Mouse (Mus musculus) ES-CJ7 (cell line): ENCODE results near the gene Epha7.

Source experiments
- DNase-seq: peaks from one replicate; pipeline ENCODE4 v3.0.0; 2011; ENCODE audit warnings: low read depth, low spot score

Epha7 gene

DNA sequence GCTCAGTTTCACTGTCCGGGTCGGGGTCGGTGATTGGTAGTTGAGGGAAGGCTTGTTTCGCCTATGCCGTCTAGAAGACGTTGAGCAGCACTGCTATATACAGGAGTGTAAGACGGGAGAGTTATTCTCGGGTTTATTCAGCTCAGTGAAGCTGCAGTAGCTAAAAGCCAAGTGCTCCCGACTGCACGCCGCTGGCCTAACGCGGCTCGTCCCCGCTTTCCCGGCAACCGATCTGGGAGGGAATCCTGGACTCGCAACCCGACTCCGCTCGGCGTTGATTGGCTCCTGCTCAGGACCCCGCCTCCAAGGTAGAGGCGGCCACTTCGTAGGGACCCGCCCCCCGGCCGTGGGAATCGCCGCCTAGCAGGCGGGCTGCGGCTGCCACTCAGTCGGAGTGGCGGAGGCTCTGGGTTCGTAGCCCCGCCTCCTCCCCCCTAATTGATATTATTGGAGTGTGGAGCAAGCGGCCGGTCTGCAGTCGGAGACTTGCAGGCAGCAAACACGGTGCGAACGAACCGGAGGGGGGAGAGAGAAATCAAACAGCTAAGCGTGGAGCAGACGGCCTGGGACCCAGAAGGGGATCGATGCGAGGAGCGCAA, at the start of gene Epha7:
TSS of gene Epha7 (plus strand) at position 441 of the 599 bp plus-strand sequence.
- peak; percentile 93 for DNase-seq

- no peak for DNase-seq
These were observed 29.0 kb upstream of the Epha7 start for GRCm38 (mm10) chr4:28783961-28784360.

- DNase-seq: peak; percentile 24
These were observed 4.1 kb upstream of the Epha7 start for GRCm38 (mm10) chr4:28808800-28809199.

DNA sequence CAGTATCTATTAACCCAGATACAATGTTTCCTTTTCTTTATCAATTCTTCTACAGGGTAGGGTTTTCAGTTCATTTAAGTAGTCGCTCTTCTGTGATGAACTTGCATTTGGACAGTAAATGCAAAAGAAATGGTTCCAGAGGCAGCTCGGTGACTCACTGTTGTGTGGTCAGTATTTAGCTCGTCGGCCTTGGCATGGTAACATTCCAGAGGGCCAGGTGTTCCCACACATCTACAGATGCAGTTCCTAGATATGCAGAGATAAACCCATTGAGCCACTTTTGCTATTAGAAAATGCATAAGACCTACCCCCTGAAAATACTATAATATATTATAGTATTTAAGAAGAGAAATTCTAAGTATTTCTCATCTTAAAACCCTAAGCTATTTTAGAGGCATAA, 3.2 kb upstream of the Epha7 start:
- no peak for DNase-seq

DNA sequence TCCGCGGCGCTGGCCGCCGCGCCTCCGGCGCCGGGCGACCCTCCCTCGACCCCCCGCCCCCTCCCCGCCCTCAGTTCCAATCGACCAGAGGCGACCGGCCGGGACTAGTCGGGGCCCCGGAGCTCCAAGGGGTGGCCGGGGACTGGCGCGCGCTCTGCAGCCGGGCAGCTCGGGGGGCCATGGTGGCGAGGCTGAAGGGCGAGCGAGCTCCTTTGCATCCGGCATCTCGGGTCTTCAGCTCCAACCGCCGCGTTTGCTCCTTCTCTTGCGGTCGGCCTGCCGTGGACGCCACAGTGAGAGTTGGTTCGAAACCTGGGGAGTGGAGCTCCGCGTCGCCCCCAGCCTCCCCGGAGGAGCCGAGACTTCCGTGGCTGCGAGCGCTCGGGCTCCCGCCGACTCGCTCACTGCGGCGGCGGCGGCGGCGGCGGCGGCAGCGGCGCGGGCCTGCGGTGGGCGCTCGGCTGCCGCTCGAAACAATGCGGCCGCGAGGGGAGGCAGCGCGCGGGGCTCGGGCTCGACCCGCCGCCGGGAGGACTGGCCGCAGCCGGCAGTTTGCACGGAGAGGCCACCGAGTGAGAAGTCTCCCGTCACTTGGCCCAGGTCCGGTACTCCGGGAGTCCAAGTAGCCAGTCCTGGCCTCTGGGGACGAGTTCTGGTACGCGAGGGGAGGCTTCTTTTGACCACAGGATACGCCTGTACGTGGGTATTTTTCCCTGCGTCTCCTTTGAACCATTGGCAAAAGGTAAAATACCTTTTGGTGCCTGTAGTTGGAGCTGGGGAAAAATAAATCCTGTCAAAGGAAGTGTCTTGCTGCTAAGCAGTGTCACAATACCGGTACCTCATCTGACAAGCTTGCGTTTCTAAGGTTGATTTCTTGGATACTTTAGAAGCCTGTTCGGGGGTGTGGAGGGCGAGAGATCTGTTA, 882 bp downstream of the Epha7 start:
- peak; percentile 42 for DNase-seq

GRCm38 (mm10) chr4:28814476-28814815, 1.5 kb downstream of the Epha7 start:
- no peak for DNase-seq

DNA sequence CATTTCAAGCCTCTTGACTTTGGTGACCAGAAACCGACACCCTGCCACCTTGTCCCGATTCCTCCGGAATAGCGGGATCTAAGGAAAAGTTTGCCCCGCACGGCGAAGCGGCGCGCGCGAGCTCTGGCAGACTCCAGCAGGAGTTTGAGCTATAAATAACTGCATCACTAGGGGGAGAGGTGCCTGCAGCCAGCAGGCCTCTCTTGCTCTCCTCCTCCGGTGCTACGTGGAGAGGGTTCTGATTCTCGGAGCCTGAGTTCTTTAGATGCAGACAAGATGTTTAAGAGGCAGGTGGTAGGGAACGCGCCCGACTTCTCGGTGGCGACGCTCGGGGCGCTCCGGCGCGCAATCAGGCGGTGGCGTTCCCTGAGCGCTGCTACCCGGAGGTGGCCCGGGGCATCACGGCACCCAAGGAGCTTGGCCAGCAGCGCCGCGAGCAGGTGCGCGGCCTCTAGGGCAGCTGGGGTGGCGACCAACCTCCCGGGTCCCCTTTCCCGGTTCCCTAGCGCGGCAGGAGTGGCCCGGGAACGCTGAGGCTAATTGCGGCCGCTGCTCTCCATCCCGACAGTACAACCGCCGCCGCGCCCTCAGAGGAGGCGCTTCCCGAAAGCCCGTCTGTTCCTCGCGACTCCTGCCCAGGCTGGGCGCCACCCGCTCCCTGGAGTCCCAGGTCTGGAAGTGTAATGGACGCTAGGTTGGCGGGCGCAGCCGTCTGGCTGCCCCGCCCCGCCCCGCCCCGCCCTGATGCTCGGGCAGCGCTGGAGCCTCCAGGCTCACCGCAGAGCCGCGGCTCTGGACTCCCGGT, 2.1 kb downstream of the Epha7 start:
- DNase-seq: peak; percentile 77

- no peak for DNase-seq
These were observed 2.6 kb downstream of the Epha7 start for GRCm38 (mm10) chr4:28815621-28815920.

DNA sequence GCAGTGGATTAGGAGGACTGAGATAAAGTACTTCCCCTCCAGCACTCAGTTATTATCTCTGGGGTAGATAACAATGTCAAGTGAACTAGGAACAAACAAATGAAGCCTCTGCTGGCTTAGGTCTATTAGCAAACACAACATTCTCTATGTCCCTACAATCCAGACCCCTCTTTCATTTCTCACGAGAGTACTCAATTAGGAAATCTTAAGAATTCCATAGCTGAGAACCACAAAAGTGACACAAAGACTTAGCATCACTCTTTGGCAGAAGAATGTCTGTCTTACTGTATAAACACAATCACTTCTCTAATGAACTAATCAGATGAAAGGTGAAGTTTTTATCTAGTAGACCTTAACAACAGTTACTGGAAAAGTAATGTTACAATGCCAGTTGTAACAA, 10.7 kb downstream of the Epha7 start:
- no peak for DNase-seq

DNA sequence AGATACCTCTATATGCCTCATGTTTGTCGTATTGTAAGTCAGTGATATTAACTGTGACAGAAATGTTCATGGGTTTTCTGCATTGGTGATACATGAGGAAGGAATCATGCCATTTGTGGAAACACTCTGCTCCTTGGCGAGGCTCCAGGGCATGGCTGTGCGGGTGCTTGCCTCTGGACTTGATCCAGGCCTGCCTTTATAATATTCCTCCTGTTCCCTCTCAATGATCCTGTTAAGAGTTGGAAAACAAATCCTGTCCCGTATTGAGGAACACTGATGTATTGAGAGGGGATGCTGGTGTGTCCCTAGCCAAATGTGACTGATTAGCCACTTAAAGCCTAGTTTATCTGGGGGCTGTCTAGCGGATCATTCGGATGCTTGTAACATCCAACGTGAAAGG, 11.7 kb downstream of the Epha7 start:
- no peak for DNase-seq

GRCm38 (mm10) chr4:28837669-28838068, 24.7 kb downstream of the Epha7 start:
- no peak for DNase-seq

GRCm38 (mm10) chr4:28846311-28846710, 33.4 kb downstream of the Epha7 start:
- DNase-seq: no peak

- DNase-seq: no peak
These were observed 37.5 kb downstream of the Epha7 start for GRCm38 (mm10) chr4:28850388-28850787.

DNA sequence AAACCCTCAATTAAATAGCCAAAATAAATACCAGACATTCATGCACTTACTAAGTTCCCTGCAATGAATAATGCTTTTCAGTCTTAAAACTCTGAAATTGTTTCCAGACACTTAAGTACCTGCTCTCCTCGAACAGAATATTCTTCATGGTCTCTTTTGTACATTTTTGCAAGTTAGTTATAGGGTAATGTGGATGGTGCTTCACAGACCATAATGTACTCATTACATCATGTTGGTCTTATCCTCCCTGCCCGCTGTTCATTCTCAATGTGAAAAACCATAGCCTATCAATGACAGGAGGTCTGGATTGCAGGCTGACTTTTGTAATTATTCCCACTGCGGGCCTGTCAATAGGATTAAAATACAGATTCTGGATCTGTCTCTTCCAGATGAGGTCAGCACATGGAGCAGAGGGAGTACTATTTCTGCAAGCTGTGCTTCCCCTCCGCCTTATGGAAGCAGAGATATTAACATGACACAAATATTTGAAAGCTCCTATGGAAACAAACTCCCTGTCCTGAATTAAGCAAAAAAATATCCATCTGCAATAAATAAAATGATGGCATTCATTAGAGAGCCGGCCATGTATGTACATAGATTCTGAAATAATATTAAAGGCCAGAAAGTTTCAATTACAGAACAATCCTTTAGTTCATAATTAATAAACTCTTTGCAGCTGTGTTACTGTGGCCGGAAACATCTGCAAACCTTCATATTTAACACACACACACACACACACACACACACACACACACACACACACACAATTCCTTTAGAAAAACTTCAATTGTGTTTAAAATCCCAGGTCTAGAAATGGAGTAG, 50.1 kb downstream of the Epha7 start:
- DNase-seq: no peak

DNA sequence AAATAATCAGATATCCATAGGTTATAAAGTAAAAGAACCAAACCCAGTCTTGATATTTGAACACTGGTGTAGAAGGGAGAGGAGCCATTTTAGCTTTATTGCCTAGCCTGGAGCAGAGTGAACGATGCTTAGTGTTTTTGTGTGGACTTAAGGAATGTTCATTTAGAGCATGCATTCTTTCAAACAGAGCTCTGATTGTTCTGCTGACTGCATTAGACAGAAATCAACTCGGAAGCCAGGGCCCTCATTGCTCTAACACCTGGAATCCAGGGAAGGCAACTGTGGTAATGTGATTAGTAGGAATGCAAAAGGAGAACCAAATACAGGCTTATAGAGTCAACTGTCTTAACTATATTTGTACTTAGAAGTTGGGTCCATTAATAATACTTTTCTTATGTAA, 53.5 kb downstream of the Epha7 start:
- no peak for DNase-seq

DNA sequence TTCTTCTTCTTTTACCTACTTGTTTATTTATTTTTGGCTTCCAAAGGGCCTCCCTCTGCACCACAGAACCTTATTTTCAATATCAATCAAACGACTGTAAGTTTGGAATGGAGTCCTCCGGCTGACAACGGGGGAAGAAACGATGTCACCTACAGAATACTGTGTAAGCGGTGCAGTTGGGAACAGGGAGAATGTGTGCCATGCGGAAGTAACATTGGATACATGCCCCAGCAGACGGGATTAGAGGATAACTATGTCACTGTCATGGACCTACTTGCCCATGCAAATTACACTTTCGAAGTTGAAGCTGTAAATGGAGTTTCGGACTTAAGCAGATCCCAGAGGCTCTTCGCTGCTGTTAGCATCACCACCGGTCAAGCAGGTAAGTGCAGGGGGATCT, 58.7 kb downstream of the Epha7 start:
- no peak for DNase-seq

GRCm38 (mm10) chr4:28881271-28882044, 68.5 kb downstream of the Epha7 start:
- no peak for DNase-seq

DNA sequence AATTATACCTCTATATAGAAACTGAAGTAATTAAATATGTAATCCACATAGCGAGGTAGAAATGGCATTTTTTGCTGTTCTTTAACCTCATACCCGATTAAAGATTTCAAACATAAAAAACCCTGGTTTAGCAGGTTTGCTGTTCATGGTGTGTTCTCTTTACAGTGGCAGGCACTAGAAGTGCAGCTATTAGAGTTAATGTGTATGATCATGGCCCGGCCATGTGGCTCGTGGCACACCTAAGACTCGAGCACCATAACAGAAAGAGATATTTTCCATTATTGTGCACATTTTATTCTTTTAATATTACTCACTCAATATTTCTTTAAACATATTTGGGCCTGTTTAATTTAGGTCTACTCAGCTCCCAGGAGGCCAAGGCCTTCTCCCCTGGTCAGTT, 76.7 kb downstream of the Epha7 start:
- no peak for DNase-seq

GRCm38 (mm10) chr4:28890102-28890501, 77.2 kb downstream of the Epha7 start:
- no peak for DNase-seq

GRCm38 (mm10) chr4:28895480-28895879, 82.5 kb downstream of the Epha7 start:
- DNase-seq: no peak

DNA sequence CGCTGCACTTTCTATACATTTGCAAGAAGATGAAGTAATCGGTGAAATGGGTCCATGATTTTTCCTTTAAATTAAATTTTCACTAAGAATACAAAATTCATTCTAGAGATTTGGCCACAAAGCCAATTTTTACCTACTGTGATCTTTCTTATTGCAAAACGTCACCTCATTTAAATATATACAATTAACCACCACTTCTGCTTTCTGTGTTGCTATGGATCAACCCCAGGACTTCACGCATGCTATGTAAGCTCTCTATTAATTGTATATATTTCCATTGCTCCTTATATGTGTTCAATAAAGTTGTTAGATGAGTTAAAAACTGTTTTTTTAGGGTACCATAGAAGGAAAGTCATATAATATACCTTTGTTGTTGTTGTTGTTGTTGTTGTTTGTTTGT, 86.4 kb downstream of the Epha7 start:
- DNase-seq: no peak
